Mouse (Mus musculus) kidney, postnatal 25 days (tissue): Measurements from ENCODE around the gene Sirpb1b.
"Not testable (repeated sequence)": the region's sequence is repeated elsewhere in the genome, so short reads cannot be mapped to it uniquely, and the experiment has no call there.

ENCODE experiments used
- DNase-seq, 2 experiments: peaks; one replicate each; pipeline ENCODE4 v3.0.0; 2021; ENCODE audit warnings: mixed read lengths in 2 of 2

The Sirpb1b gene

DNA sequence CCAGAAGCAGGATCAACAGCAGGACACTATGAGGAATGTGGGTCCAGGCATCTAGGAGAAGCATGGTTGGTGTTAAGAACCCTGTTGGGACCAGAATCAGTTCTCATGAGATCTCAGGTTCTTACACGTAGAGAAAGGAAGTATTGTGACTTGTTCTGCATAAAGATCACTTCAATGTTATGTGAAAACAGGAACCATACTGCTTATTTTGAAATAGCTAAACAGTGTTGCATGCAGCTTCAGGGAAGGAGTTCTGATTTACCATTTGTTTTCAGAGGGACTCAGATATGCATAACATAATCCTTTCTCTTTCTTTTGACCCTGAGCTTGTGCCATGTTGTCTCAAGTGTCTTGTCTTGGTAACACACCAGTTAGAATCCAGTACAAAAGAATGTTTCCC lies at the start of gene Sirpb1b:
Gene Sirpb1b (minus strand): TSS at position 179 of the 400 bp plus-strand sequence.
- not testable (repeated sequence) for DNase-seq

- not testable (repeated sequence) for DNase-seq
Observed at GRCm38 (mm10) chr3:15590377-15591117, 15.7 kb upstream of the Sirpb1b start.

- not testable (repeated sequence) for DNase-seq
Observed at GRCm38 (mm10) chr3:15586665-15587064, 11.8 kb upstream of the Sirpb1b start.

DNA sequence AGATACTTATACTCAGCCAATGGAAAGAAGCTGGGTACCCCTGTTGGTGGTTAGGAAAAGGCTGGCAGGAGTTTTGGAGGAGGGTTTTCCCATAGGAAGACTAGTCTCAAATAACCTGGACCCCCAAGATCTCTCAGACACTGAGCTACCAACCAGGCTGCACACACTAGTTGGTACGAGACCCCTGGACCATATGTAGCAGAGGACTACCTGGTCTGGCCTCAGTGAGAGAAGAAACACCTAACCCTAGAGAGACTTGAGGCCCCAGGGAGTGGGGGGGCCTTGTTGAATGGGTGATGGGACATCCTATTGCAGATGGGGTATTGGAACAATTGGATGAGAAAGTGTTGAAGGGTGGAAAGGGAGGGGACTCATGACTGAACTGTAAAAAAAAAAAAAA lies 8.6 kb upstream of the Sirpb1b start:
- DNase-seq: no peak

DNA sequence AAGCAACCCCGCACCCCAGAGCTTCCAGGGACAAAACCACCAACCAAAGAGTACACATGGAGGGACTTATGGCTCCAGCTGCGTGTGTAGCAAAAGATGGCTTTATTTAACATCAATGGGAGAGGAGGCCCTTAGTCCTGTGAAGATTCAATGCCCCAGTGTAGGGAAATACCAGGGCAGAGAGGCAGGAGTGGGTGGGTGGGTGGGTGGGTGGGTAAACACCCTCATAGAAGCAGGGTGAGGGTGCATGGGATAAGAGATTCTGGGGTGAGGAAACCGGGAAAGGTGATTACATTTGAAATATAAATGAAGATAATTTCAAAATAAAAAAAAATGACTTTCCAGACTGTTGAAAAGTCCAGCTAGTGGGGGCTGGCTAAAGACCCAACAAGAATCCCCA lies 8.1 kb upstream of the Sirpb1b start:
- not testable (repeated sequence) for DNase-seq

- DNase-seq: not testable (repeated sequence)
Observed at GRCm38 (mm10) chr3:15576466-15576865, 1.6 kb upstream of the Sirpb1b start.

GRCm38 (mm10) chr3:15528589-15528988 lies 46.3 kb downstream of the Sirpb1b start:
- DNase-seq: no peak

DNA sequence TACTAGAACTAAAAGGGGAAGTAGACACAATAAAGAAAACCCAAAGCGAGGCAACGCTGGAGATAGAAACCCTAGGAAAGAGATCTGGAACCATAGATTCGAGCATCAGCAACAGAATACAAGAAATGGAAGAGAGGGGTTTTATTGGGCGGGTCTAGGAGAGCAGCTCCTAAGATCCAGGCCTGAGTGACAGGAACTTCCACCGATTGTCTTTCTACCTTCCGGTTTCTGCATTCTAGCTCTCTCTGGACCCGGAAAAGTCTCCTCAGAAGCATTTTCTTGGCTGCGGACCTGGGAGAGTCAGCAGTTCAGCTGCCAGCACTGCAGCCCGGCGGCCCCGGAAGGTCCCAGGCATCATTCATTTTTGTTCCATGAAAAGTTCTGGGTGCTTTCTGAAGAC lies 61.3 kb downstream of the Sirpb1b start:
- DNase-seq: not testable (repeated sequence)

GRCm38 (mm10) chr3:15507792-15508321 lies 67.0 kb downstream of the Sirpb1b start:
- not testable (repeated sequence) for DNase-seq

- DNase-seq: not testable (repeated sequence)
Observed at GRCm38 (mm10) chr3:15474831-15475230, 100.0 kb downstream of the Sirpb1b start.

GRCm38 (mm10) chr3:15470158-15470557 lies 104.7 kb downstream of the Sirpb1b start:
- not testable (repeated sequence) for DNase-seq
